Mouse (Mus musculus) E14TG2a.4 (cell line): ENCODE data around the gene Zfp39.

Experiments used
- CTCF ChIP-seq: conservative IDR thresholded peaks from 2 replicates; pipeline ENCODE4 v1.5.1; 2014; ENCODE audit warnings: low read length
- NANOG ChIP-seq: IDR thresholded peaks from 2 replicates; pipeline ENCODE4 v1.6.1; 2014; ENCODE audit warnings: borderline replicate concordance, low read length, mixed read lengths
- POU5F1 ChIP-seq: IDR thresholded peaks from 2 replicates; pipeline ENCODE4 v1.6.1; 2014; ENCODE audit warnings: low read length, borderline replicate concordance

DNA sequence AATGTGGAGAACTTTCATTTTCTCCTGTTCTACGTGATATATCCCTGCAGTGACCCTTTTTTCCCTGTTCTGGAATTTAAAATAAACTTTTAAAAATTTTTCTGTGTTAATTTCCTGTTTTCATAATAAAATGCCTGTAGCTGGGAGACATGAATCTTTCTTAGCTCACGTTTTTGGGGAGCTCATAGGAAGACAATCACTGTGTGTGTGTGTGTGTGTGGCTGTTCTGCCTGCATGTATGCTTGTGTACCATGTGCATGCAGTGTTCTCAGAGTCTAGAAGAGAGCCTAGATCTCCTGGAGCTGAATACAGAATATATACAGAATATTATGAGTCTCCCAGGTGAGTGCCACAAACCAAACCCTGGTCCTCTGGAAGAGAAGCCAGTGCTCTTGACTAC is 23.0 kb upstream of the Zfp39 start:
- TF ChIP-seq CTCF = no peak
- no peak for TF ChIP-seq NANOG
- TF ChIP-seq POU5F1 = no peak
